Mouse (Mus musculus): ENCODE data around the gene Kcne2.

The Kcne2 gene

GRCm38 (mm10) chr16:92292101-92292500 lies at the start of gene Kcne2:
Gene Kcne2 (plus strand): TSS chr16:92292389.
- no peak for DNase-seq

GRCm38 (mm10) chr16:92245909-92246308 lies 46.3 kb upstream of the Kcne2 start:
- no peak for DNase-seq

- DNase-seq: no peak
Measured at GRCm38 (mm10) chr16:92246974-92247373, 45.2 kb upstream of the Kcne2 start.

- no peak for DNase-seq
Measured at GRCm38 (mm10) chr16:92247700-92248099, 44.5 kb upstream of the Kcne2 start.

GRCm38 (mm10) chr16:92249681-92250080 lies 42.5 kb upstream of the Kcne2 start:
- DNase-seq: no peak

- no peak for DNase-seq
Measured at GRCm38 (mm10) chr16:92250452-92250851, 41.7 kb upstream of the Kcne2 start.

GRCm38 (mm10) chr16:92254316-92254715 lies 37.9 kb upstream of the Kcne2 start:
- DNase-seq: no peak

GRCm38 (mm10) chr16:92267861-92268260 lies 24.3 kb upstream of the Kcne2 start:
- no peak for DNase-seq

- no peak for DNase-seq
Measured at GRCm38 (mm10) chr16:92274516-92274915, 17.7 kb upstream of the Kcne2 start.

GRCm38 (mm10) chr16:92275526-92275925 lies 16.7 kb upstream of the Kcne2 start:
- no peak for DNase-seq

- DNase-seq: no peak
Measured at GRCm38 (mm10) chr16:92282671-92283070, 9.5 kb upstream of the Kcne2 start.

- no peak for DNase-seq
Measured at GRCm38 (mm10) chr16:92285068-92285467, 7.1 kb upstream of the Kcne2 start.

GRCm38 (mm10) chr16:92286609-92287008 lies 5.6 kb upstream of the Kcne2 start:
- DNase-seq: peak; percentile 84 to 94

GRCm38 (mm10) chr16:92288778-92289177 lies 3.4 kb upstream of the Kcne2 start:
- peak in 1 of 2 experiments; percentile 47 for DNase-seq

GRCm38 (mm10) chr16:92290045-92290444 lies 2.1 kb upstream of the Kcne2 start:
- DNase-seq: no peak

- DNase-seq: no peak
Measured at GRCm38 (mm10) chr16:92294267-92294970, 2.2 kb downstream of the Kcne2 start.

GRCm38 (mm10) chr16:92295328-92295727 lies 3.1 kb downstream of the Kcne2 start:
- DNase-seq: no peak

- peak; percentile 97 for DNase-seq
Measured at GRCm38 (mm10) chr16:92300649-92301411, 8.6 kb downstream of the Kcne2 start, which contains the start of gene Smim11. Gene Smim11 (plus strand): TSS chr16:92301286.

- DNase-seq: peak; percentile 31 to 49
Measured at GRCm38 (mm10) chr16:92301412-92301806, 9.2 kb downstream of the Kcne2 start.

GRCm38 (mm10) chr16:92301989-92302388 lies 9.8 kb downstream of the Kcne2 start:
- DNase-seq: no peak

- DNase-seq: no peak
Measured at GRCm38 (mm10) chr16:92302506-92302905, 10.3 kb downstream of the Kcne2 start.

- DNase-seq: peak in 1 of 2 experiments; percentile 30
Measured at GRCm38 (mm10) chr16:92305519-92305918, 13.3 kb downstream of the Kcne2 start.

GRCm38 (mm10) chr16:92307947-92308346 lies 15.8 kb downstream of the Kcne2 start:
- DNase-seq: no peak

GRCm38 (mm10) chr16:92309126-92309525 lies 16.9 kb downstream of the Kcne2 start:
- no peak for DNase-seq

All from kidney, postnatal 36 days (tissue).